ENCODE assay signal across 8 mouse cellular contexts in genomic region chr12:83072181-83072887, GRCm38 (mm10).
DNase-seq lines count a peak whose midpoint lies in the region; ATAC-seq lines count a peak whose summit lies in the region.

No protein-coding gene starts in this region.

- 52% methylated on average over 3 of the region's 3 CpGs for WGBS in forebrain, embryonic 11.5 days
- 44% methylated on average over 3 of the region's 3 CpGs for WGBS in forebrain, embryonic 15.5 days
- 46% methylated on average over 3 of the region's 3 CpGs for WGBS in hindbrain, embryonic 10.5 days
- 58% methylated on average over 3 of the region's 3 CpGs for WGBS in midbrain, embryonic 13.5 days

- H3K4me3 ChIP-seq in forebrain, embryonic 11.5 days (ENCODE audit: low read depth, low read length), result no peak overlapping the region
- H3K4me3 ChIP-seq in forebrain, embryonic 15.5 days, result no peak overlapping the region
- no peak overlapping the region for H3K4me3 ChIP-seq in hindbrain, embryonic 10.5 days
- H3K4me3 ChIP-seq in midbrain, embryonic 13.5 days (replicated peaks), result no peak overlapping the region

- no peak for ATAC-seq in forebrain, embryonic 11.5 days (replicated peaks; ENCODE audit: low FRiP score)
- ATAC-seq in forebrain, embryonic 15.5 days (replicated peaks), result no peak
- no peak for ATAC-seq in midbrain, embryonic 13.5 days

- peak overlapping the region; percentile 41; the same call in 1 of the 2 replicates for H3K27ac ChIP-seq in forebrain, embryonic 11.5 days (ENCODE audit: low read depth, low read length)
- H3K27ac ChIP-seq in forebrain, embryonic 15.5 days (replicated peaks), result no peak overlapping the region
- peak overlapping the region; percentile 41 for H3K27ac ChIP-seq in hindbrain, embryonic 10.5 days
- peak overlapping the region; percentile 71 for H3K27ac ChIP-seq in midbrain, embryonic 13.5 days

- no peak overlapping the region for H3K9ac ChIP-seq in forebrain, embryonic 11.5 days (ENCODE audit: low read length)
- H3K9ac ChIP-seq in forebrain, embryonic 15.5 days (replicated peaks), result no peak overlapping the region
- no peak overlapping the region for H3K9ac ChIP-seq in midbrain, embryonic 13.5 days (replicated peaks)

- H3K9me3 ChIP-seq in forebrain, embryonic 11.5 days (ENCODE audit: control insufficient read depth, low read length), result no peaks in the 10 kb centered on the region
- no peaks in the 10 kb centered on the region for H3K9me3 ChIP-seq in forebrain, embryonic 15.5 days
- H3K9me3 ChIP-seq in hindbrain, embryonic 10.5 days, result no peaks in the 10 kb centered on the region
- no peaks in the 10 kb centered on the region for H3K9me3 ChIP-seq in midbrain, embryonic 13.5 days

- H3K4me1 ChIP-seq in forebrain, embryonic 11.5 days (replicated peaks; ENCODE audit: control insufficient read depth, insufficient read depth, low read length), result peaks cover 3% of the 10 kb centered on the region
- peaks cover 17% of the 10 kb centered on the region for H3K4me1 ChIP-seq in forebrain, embryonic 15.5 days
- H3K4me1 ChIP-seq in hindbrain, embryonic 10.5 days (replicated peaks), result peaks cover 21% of the 10 kb centered on the region
- H3K4me1 ChIP-seq in midbrain, embryonic 13.5 days (replicated peaks), result peaks cover 26% of the 10 kb centered on the region

- no peaks in the 10 kb centered on the region for H3K27me3 ChIP-seq in forebrain, embryonic 11.5 days (ENCODE audit: control insufficient read depth, insufficient read depth, low read length)
- H3K27me3 ChIP-seq in forebrain, embryonic 15.5 days, result no peaks in the 10 kb centered on the region
- H3K27me3 ChIP-seq in hindbrain, embryonic 10.5 days (ENCODE audit: insufficient read depth, poor library complexity, severe bottlenecking), result no peaks in the 10 kb centered on the region
- H3K27me3 ChIP-seq in midbrain, embryonic 13.5 days, result no peaks in the 10 kb centered on the region

- DNase-seq in forebrain, embryonic 11.5 days (ENCODE audit: low spot score), result no peak
- peak; percentile 68 for DNase-seq in MEL-GATA-1-ER (ENCODE audit: extremely low read depth, low read depth)
- peak; percentile 54 for DNase-seq in embryo, embryonic 10.5 days (ENCODE audit: low spot score)
- peak; percentile 6 for DNase-seq in hindbrain, embryonic 10.5 days (ENCODE audit: low spot score)
- DNase-seq in left cerebral cortex, postnatal 4 days, result no peak
- no peak for DNase-seq in natural killer cell, adult 2 months (ENCODE audit: low spot score in 2 of 2)

- H3K4me2 ChIP-seq in forebrain, embryonic 11.5 days (ENCODE audit: low read depth, low read length, severe bottlenecking), result no peak overlapping the region
- no peak overlapping the region for H3K4me2 ChIP-seq in forebrain, embryonic 15.5 days (replicated peaks)
- no peak overlapping the region for H3K4me2 ChIP-seq in midbrain, embryonic 13.5 days (replicated peaks)

- H3K36me3 ChIP-seq in forebrain, embryonic 11.5 days (ENCODE audit: control insufficient read depth, insufficient read depth, low read length), result no peaks in the 10 kb centered on the region
- no peaks in the 10 kb centered on the region for H3K36me3 ChIP-seq in forebrain, embryonic 15.5 days
- H3K36me3 ChIP-seq in hindbrain, embryonic 10.5 days, result no peaks in the 10 kb centered on the region
- no peaks in the 10 kb centered on the region for H3K36me3 ChIP-seq in midbrain, embryonic 13.5 days

- intact Hi-C loops in left cerebral cortex, postnatal 4 days (cut with DNase I), result no loop called here

Comparison
In these comparisons a context has a peak if more than half of its experiments do, and no peak if none do; other contexts are left out.
1. DNase-seq: peak in MEL-GATA-1-ER (single experiment), embryo, embryonic 10.5 days (single experiment) and hindbrain, embryonic 10.5 days (single experiment); none in forebrain, embryonic 11.5 days (single experiment), left cerebral cortex, postnatal 4 days (single experiment) and natural killer cell, adult 2 months (0 of 2).